Mouse (Mus musculus): ENCODE data around the gene Dpep2nb.
"Not testable (repeated sequence)": the region's sequence is repeated elsewhere in the genome, so short reads cannot be mapped to it uniquely, and the experiment has no call there.

Gene Dpep2nb

DNA sequence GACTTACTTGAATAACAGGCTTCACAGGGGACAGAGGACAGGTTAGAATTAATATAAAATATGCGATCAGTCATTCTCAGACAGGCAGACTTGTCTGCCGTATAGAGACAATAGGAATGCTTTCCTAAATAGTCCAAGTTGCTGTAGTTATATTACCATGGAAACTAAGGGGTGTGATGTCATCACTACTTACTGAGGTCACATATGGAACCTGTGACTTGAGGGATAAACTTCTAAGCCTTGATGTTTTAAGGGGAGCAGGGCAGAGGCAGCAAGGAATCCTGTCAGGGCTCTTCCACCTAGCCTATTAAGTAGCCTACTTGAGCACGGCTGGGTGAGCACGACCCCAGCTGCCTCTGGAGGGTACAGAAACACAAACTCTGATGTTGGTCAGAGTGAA is at the start of gene Dpep2nb:
TSS of gene Dpep2nb (minus strand) at position 101 of the 400 bp plus-strand sequence.
- no peak for DNase-seq

DNA sequence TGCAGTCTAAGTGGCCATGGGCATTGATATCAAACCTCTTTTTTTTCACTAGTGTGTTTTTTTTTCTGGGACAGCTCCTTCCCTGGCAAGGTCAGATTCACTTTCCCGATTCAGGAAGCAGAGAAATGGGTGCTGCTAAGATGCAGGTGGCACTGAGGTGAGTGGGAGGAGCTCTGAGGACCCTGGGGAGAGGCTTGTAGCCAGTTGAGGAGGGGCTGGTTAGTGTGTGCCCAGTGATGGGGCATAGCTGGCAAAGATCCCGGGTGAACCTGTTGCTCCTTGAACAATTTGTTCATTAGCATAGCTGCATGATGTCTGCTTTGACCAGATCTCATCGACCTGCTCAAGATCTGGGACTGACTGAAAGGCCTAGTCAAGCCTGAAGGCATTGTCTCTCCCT is 49.3 kb upstream of the Dpep2nb start:
- no peak for DNase-seq

DNA sequence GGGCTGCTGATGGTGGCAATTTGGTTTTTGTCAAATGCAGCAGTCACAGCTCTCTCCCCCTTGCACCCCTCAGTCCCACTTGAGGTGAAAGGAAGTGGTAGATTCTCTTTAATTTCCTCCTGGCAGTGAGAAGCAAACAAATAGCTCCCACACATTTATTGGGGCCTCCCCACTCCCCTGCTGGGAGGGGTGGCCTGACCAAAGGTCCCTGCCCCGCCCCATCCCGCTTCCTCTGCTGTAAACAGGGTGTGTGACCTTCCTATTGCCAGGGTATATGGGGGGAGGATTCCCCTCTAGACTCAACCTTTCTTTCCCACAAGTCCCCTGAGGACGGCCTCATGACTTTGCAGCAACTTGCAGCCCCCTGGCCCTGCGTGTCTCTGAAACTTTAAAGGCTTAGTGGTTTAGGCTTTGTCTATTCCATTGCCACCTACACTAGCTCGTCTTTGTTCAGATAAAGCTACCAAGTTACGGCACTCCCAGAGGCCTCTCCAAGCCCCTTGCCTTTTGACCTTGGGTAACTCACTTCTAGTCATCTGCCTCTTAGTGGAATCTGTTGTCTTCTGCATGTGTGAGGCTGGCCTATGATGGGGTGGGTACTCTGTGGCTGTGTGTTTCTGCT is 48.5 kb upstream of the Dpep2nb start:
- no peak for DNase-seq

DNA sequence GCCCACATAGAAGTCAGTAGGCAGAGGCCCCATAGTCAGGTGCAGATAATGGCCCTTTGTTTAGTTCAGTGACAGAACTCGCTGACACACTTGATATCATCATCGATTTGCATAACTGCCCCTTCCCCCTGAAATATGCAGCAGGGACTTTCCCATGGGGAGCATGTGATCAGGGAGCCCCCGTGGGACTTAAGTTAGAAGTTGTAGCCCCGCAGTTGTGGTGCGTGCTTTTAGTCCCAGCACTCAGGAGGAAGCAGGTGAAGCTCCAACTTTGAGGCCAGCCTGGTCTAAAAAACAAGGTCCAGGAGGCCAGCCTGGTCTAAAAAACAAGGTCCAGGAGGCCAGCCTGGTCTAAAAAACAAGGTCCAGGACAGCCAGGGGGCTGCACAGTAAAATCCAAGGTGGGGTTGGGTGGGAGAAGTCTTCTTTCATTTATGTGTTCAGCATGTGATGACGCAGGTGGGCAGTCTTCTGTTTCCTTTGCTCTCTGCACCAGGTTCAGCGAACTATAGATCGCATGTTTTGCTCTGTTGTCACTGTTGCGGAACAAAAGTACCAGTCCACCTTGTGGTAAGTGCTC is 46.8 kb upstream of the Dpep2nb start:
- DNase-seq = no peak

DNA sequence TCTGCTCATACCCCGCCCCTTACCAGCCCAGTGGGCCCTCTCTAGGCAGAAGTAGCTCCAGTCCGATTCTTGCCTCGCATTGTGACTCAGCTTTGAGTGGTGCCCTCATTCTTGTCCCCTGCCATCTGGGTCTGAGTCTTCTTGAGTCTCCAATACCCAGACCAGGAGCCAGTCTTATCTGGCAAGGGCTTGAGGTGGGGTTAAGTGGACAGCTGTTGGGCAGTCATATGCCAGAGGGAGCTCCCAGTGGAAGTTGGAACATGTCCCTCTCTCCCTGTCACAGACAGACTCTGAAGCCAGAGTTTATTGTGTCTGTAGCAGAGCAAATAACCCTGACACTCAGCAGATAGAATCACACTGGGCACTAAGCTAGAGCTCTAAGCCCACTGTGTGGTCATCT is 45.3 kb upstream of the Dpep2nb start:
- DNase-seq = no peak

DNA sequence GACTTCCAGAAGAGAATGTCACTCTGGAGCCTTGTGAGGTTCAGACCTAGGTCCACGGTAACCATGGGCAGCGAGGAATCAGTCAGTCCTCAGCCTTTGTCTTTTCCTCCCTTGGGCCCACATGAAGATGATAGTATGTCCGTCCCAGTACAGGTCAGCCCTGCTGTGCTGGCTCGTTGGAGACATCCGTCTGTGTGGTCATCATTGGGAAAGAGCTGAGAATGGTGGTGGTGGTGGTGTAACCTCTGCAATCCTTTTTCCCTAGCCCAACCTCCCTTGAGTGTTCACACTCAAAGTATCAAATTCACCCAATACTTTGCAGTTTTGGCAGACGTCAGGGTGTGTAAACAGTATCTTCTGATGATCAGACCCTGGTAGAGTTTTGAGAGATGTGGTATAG is 44.1 kb upstream of the Dpep2nb start:
- DNase-seq = no peak

DNA sequence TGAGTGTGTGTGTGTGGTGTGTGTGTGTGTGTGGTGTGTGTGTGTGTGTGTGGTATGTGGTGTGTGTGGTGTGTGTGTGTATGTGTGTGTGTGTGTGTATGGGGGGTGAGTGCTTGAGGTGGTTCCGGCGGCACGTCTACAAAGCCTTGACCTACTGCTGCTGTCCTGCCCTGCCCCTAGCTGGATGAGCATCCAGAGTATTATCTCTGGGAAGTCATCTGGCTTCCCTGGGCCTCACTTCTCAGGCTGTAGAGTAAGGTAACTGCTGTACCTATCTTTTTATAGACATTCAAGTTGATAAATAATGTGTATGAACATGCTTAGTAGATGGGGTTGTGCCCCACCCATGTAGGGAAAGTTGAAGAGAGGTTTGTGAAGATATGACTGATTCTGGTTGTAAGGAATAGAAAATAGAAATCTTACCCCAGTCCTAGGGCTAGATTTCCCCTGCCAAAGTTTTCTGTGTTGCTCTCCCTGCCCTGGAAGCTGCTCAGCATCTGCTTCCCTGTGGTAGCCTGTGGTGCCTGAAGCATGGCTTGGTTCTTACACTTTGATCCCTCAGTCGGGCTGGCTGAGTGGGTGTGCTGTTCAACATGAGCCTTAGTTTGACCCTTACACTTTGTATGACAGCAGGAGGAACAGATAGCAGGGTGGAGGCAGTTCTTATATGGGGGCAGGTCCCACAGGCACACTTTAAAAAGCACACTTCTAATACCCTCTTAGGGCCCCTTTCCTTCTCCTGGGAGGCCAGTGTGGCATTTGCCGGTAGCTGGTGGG is 42.3 kb upstream of the Dpep2nb start:
- DNase-seq = no peak

DNA sequence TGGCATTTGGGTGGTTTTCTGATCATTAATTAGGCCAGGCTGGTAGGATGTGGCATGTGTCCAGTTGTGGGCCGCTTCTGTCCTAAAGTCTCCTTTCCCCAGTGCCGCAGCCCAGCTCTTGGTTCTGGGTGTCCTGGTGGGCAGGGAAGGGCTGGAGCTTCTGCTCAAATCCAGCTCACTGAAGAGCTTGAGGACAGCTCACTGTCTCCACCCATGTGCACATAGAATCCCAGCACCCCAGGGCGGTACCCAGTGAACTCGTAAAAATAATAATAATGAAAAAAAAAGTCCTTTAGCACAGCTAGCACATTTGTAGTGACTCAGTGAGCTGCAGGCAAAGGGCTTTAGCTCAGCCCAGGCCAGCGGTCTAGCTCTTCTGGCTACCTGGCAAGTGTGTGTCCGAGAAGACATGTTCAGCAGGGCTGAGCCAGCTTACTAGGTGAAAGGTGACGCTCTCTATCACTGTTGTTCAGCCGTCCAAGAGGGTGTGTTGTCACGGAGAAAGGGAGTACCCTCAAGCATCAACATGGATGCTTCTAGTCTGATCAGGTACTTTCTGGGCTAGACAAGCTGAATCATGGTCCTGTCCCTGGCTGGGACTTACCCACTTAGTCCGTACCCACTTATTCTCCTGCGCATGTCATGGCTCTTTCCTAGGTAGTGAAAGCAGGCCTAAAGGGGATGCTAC is 41.2 kb upstream of the Dpep2nb start:
- no peak for DNase-seq

DNA sequence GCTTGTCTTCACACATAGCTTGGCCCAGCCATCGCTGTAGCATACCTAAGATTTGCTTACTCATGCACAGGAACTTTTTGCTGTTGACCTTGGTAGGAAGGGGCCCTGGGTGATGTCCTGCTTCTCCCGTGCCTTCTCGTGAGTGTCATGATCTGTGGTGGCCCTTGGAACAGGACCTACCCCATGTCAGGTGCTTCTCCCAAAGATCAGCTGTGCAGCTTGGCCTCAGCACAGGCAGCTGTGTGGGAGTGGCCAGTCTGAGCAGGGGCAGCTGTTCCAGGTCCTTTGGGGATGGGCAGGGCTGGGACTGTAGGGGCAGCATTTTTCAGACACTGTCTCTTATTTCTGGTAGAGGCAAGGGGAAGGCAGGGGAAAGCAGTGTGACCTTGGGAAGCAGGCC is 38.4 kb upstream of the Dpep2nb start:
- DNase-seq = no peak

DNA sequence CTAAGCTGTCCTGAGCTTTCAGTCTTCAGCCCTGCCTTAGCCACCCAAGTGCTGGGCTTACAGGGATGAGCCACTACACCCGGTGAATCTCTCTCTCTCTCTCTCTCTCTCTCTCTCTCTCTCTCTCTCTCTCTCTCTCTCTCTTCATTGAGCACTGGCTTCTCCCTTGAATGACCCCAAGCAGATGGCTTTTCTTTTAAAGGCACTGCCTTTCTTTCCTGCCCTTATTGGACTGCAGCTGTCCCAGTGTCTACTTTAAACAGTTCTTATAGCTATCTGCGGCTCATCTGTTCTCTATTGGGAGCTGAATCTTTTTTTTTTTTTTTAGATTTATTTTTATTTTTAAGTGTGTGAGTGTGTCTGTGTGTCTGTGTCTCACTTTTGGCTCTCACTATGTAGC is 37.3 kb upstream of the Dpep2nb start:
- DNase-seq = no peak

DNA sequence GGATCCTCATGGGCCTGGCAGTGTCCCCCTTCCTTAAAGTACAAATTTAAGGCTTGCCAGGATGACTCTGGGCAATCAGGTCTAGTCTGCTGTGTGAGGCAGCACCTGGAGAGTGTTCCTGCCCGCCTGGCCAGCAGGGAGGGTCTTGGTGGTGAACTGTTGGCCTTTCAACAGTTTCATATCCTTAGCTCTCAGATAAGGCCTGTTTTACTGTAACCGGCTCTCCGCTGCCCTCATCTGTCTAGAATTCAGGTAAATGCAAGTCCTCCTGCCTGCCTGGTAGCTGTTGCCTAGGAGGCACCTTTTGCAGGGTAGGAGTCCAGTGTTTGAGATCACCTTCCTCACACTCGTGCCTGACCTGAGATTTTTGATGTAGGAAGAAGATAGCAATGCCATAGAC is 34.4 kb upstream of the Dpep2nb start:
- DNase-seq = no peak

DNA sequence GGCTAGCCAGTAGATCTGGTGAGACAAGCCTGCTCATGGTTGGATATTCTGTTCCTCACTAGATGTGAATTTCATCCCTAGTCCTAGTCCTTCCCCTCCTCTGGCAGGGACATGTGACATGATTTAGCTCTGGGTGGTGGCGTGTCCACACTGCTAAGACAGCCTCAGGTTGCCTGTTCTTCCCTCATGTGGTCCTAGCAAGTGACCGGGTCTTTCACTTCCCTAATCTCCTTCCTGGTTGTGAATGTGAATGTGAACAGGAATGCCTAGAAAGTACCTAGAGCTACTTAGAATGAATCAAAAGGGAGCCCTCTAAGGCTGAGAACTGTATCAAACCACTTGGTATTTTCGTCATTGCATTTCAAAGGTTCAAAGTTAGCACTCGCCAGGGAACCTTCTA is 33.8 kb upstream of the Dpep2nb start:
- DNase-seq = no peak

DNA sequence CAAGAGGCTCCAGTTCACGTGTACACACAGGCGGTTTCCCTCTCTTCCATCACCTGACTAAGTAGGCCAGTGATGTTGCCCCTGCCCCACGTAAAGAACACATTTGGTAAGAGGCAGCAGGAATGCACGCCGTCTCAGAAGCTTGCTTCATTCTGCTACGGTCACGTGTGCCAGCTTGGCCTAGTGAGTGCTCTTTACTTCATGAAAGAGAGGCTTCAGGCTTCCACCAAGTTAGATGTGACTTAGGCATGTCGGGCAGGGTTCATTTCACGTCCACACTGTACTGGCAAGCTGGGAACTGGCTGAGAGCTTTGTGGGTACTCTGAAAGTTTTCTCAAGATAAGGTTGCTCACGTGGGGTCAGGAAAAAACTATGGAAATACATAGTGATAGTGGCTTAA is 32.9 kb upstream of the Dpep2nb start:
- no peak for DNase-seq

DNA sequence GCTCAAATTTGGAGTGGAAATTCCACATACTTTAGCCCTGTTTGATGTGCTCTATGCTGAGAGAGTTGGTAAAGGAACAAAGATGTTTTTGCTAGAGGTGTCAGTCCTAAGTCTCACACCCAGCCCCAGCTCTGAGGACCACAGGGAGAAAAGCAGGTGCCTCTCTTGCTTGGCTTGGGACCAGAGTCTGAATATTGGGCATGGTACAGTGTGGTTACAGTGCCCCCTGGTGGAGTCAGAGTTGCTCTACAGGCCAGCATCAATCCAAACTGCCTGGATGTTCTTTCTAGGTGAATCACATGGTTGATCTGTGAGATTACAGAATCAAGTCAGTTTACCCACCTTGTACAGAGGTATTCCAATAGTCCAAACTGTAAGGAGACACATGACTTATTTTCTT is 16.7 kb upstream of the Dpep2nb start:
- DNase-seq = peak; percentile 79

DNA sequence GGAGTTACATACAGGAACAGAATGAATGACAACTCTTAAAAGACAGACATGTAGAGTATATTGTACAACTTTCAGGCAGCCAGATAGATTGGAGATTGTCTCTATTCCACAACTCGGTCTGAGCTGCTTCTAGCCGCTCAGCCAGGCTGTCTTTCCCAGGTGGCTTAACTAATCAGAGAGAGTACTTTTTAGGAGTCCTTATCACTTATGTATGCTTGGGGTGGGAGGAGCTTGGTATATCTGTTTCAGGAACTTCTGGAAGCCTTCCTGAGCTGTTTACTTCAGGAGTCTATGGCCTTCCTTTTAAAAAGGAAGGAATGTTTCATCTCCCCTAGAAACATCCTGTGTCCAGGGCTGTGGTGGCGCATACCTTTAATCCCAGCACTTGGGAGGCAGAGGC is 12.3 kb upstream of the Dpep2nb start:
- no peak for DNase-seq

DNA sequence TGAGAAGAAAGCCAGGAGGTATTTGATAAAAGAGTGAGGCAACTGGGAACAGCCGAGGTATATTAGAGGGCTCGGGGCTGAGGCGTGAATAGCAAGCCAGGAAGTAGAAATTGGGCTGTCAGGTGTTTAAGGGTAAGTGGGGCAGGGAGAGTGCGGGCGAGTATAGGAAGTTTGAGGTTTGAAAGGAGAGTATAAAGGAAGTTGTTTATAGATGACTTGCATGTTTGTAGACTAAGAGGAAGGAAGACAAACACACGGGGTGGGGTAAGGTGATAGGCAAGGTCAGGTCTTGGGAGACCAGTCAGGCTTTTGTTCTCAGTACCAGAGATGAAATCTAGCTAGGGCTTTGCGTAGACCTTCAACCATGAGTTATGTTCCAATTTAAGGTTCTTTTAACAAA is 11.4 kb upstream of the Dpep2nb start:
- DNase-seq = no peak

DNA sequence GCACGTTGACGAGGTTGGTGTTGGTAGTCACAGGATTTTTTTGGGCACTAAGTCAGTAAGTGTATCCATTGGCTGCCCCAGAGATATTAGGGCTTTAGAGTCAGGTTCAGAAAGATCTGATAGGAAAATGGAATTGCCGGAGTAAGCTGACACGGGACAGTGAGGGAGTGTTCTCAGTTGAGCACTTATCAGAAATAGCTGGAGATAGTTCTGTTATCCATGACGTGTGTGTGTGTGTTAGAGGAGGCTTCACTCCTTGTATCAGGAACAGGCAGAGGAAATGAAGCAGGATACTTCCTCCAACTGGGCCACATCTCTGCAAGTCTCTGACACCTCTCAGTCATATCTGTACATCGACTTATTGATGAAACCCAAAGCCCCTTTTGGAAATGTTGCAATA is 10.5 kb upstream of the Dpep2nb start:
- no peak for DNase-seq

DNA sequence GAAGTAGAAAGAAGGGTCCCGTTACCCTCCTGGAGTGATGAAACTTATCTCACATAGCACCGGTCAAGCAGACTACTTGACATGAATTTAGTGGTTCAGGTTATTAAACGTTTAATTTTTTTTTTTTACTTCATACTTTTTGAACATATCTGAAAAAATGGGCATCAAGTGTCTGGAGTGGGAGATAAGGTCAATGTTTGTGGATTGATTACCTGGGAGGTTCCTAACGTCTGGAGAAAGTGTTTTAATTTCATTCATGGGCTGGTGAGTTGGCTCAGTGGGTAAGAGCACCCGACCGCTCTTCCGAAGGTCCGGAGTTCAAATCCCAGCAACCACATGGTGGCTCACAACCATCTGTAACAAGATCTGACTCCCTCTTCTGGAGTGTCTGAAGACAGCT is 6.4 kb upstream of the Dpep2nb start:
- DNase-seq = not testable (repeated sequence)

DNA sequence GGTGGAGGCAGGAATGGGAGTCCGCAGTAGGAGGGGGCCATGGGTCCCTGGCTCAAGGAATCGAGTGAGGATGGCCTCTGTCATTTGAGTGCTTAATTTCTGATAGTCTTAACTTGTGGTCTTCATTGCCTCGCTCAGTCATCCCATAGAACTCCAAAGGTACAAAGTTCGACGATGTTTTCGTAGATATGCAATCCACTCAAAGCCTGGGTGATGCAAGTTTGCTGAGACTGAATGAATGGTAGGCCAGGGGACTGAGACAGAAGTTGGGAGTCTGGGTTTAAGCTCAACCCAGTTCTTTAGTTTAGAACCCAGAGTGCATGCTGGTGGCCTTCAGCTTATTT is 5.8 kb upstream of the Dpep2nb start, which contains the start of gene Ddx28:
TSS of gene Ddx28 (minus strand) at position 240 of the 344 bp plus-strand sequence.
- DNase-seq = no peak

DNA sequence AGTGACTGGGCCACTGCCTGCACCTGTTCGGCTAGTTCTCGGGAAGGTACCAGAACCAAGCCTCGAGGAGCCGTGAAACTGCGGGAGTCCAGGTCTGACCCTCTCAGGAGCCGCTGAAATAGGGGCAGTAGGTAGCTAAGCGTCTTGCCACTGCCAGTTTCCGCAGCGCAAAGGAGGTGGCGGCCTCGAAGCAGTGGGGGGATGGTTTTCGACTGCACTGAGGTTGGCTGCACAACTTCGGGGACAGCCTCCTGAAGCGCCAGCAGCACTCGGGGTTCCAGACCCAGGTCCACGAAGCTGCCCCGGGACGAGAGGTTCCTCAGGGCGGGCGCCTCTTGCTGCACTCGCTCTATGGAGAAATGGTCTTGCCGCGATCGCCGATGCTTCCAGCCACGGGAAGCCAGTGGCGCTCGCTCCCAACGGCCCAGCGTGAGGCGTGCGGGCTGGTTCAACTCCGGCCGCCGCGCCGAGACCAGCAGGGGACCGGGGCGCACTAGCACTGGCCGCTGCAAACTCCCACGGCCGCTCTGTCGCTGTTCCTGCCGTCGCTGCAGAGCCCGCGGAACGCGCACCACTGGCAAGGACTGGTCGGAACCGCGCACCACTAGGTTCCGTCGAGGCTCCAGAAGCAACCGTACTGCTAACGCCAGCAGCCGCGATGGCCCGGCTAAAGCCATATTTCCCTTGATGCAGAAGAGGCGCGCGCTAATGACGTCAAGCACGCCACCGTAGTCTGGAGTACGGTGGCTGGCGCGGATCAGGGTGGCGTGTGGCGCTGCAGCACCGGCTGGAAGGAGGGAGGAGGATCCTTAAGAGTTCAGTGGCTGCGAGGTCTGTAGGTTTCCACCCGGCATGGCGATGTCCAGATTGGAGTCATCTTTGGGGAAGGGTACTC is 5.2 kb upstream of the Dpep2nb start:
- peak; percentile 95 for DNase-seq

DNA sequence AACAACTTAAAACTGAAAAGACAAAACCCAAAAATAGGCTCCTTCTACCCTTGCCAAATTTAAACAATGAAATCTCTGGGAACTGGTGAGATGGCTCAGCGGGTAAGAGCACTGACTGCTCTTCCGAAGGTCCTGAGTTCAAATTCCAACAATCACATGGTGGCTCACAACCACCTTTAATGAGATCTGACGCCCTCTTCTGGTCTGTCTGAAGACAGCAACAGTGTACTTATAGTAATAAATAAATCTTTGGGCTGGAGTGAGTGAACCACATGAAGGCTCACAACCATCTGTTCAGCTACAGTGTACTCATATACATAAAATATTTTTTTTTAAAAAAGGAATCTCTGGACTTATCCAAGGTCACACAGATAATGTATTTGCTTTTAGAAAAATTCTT is 2.1 kb upstream of the Dpep2nb start:
- DNase-seq = not testable (repeated sequence)

DNA sequence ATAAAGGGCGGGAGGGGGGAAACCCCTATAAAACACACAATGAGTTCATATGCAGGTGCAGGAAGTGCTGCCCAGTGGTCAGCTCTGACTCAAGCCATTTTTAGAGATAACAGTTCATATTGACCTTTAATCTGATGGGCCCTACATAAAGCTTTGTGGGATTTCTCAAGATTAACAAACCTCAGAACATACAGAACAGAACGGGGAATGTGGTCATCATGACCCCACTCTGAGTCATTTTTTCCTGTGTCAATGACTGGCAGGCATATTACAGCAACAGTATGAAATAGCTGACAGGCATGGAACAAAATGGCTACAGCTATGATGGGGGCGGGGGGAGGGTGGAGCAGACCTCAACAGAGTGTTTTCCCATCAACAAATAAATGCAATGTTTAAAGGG is 1.4 kb upstream of the Dpep2nb start:
- no peak for DNase-seq

DNA sequence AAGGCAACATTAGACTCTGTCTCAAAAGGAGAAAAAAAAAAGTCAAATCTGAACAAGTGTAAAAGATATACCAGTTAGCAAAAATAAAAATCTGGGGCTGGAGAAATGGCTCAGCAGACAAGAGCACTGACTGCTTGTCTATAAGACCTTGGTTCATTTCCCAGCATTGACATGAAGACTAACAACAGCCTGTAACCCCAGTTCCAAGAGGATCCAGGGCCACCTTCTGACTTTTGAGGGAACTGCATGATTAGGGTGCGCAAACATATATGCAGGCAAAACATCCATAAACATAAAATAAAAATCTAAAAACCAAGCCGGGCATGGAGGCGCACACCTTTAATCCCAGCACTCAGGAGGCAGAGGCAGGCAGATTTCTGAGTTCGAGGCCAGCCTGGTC is 638 bp upstream of the Dpep2nb start:
- DNase-seq = no peak
